Mouse (Mus musculus) brown adipose tissue, adult 24 weeks (tissue): Measurements from ENCODE around the gene Scube1. TPM values are rescaled to one million over a fixed set of nuclear protein-coding genes. Genes with fewer than 3 reads are reported as not detected.

Source experiments
- H3K27ac ChIP-seq: fragments of 200-500 bp; replicated peaks from 2 replicates; pipeline ENCODE4 v1.5.1; 2012; ENCODE audit warnings: low read depth, mild to moderate bottlenecking, low read length
- H3K4me1 ChIP-seq: fragments of 200-500 bp; 2 replicates; pipeline ENCODE4 v1.6.1; 2012; ENCODE audit warnings: low read length, mixed read lengths; ENCODE audit not compliant: control insufficient read depth, insufficient read depth, insufficient read length
- H3K4me3 ChIP-seq: fragments of 200-500 bp; 2 replicates; pipeline ENCODE4 v1.5.1; 2012; ENCODE audit warnings: low read depth, mild to moderate bottlenecking, low read length, moderate library complexity; ENCODE audit not compliant: insufficient read depth
- polyA plus RNA-seq: library from polyadenylated mRNA; stranded (reverse); fragments of >200 nt; gene quantifications from 2 replicates; pipeline ENCODE4 v1.2.4, GENCODE M21; 2012; ENCODE audit not compliant: missing spikeins, insufficient read depth, insufficient read length

Gene Scube1
- polyA plus RNA-seq, 1 experiment, result not detected

DNA sequence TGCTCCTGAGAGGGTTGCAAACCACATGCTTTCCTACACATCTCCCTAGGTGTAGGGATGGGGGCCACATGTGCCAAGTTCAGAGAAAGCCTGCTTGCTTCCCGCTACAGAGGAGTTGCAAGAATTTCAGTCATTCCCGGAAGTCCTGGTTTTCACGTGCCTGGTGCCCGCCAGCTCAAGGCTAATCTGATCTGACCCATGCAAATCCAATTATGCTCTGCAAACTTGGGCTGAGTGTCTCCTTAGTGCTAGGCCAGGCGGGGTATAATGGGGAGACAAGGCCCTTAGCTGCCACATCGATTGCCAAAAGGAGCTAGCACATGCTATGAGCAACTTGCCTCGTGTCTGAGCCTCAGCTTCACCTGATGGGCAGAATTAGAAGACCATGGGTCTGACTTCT, 62.7 kb downstream of the Scube1 start:
- Histone ChIP-seq H3K4me1 (no peaks in the 10 kb centered on the region), H3K27ac (no peak overlapping the region), H3K4me3 (no peak overlapping the region)

DNA sequence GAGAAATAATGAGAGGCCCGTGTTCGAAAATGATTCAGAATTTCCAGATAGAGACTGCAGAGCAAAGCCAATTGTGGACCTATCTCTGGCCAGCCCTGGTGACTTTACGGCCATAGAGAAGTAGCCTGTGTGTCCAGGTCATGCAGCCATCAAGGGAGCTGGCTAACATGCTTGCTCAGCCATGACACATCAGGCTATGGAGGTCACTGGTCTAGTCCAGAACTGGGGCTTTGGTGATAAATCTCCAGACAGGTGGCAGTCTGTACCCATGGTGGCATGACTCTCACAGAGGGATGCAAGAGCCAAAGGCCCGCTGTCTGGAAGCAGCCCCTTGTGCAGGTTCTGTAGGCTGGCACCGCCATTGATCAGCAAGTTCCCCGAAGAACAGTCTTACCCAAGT, 82.3 kb downstream of the Scube1 start:
- Histone ChIP-seq H3K4me1 (no peaks in the 10 kb centered on the region), H3K27ac (no peak overlapping the region), H3K4me3 (no peak overlapping the region)

DNA sequence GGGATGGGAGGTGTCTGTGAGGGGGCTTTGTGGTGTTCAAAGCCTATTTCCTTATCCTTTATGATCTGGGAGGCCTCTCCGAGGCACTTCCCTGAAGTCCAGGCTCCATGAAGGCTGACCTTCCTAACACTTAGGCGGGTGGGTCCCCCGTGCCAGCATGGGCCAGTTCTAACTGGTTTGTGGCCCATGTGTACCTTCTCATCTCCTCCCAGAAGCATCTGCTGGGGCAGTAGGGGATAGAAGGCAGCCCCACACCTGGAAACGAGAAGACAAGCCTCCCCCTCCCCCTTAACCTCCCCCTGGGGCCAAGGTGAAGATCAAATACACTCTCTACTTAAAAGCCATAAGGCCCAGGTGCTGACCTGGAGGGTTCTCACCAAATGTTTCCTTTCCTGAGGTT, 84.6 kb downstream of the Scube1 start:
- H3K4me1 ChIP-seq, result no peaks in the 10 kb centered on the region
- no peak overlapping the region for H3K27ac ChIP-seq
- H3K4me3 ChIP-seq, result no peak overlapping the region

DNA sequence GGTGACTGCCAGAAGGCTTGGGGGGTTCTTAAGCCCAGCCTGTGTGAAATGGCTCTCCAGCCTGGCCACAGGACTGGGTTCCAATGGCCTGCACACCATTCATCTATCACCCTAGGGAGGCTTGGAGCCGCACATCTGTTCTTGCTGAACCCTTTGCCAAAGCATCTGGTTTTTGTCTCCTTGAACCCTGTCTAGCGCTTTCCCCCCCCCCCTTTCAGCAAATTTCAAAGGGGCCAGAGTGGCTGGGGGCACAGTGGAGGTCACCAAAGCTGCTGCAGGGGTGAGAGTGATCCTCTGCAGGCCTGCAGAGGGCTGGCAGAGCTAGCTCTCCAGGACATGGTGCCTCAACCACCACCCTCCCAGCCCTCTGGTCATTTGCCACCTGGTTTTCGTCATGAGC, 85.7 kb downstream of the Scube1 start:
- Histone ChIP-seq H3K27ac (no peak overlapping the region), H3K4me3 (no peak overlapping the region), H3K4me1 (no peaks in the 10 kb centered on the region)

DNA sequence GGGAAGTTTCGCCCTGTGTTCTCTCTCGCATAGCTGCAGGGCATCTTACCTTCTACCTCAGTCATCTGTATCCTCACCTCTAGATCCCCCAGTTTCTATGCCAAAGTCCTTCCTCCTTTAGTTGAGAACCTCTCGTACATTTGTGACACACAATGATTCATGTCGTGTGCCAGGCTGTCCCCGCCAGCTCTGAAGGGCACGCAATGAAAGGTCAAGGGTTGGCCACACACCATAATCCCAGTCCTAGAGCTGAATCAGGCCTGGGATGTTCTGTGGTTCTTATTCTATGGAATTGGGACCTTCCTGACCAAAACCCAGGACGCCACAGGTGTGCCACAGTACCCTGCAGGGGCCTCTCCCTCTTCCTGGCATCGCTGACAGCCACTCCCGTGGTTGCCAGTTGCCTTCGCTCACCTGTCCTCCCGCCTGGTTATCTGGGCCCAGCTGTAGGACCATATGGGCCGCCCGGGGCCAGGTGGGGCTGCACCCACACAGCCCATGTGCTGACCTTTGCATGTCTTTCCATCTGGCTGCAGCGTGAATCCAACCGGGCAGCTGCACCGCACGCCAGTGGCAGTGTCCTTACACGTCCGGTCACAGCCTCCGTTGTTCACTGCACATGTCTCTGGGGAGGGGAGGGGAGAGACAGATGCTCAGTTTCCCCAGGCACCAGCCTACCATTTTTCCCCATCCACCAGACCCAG, 86.5 kb downstream of the Scube1 start:
- no peak overlapping the region for H3K4me3 ChIP-seq
- H3K4me1 ChIP-seq, result no peaks in the 10 kb centered on the region
- H3K27ac ChIP-seq, result no peak overlapping the region

DNA sequence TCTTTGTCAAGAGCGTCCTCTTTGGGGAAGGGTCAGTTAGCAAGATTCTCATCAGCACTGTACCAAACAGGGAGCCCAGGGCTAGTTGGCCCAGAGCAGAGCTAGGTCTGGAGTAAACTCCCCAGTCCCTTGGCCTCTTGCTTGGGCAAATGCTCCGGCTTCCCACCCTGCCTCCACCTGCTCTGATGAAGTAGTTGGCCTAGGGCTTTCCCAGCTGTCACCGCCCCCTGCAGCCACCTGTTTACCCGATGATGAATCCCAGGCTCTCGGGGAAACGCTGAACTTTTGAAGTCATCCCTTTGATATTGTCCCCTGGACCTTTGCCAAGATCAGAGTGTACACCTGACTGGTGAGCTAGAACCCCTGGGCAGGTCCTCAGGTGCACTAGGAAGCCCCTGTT, 88.1 kb downstream of the Scube1 start:
- no peaks in the 10 kb centered on the region for H3K4me1 ChIP-seq
- no peak overlapping the region for H3K4me3 ChIP-seq

DNA sequence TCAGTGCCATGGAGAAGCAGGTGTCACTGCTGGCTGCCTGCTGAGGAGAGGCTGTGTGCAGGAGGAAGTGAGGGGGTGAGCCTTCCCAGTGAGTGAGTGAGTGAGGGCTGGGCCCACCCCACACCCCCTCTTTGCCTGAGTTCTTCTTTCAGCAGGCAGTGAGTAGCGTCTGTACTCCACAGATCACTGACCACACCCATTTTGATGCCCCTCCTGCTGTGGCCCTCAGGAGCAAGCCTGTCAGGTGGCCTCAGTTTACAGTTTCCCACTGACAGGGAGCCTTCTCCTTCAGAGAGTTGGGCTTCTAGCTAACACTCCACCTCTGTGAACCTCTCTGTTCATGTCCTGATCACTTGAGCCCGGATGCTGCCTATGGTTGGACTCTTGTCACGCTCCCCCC, 89.6 kb downstream of the Scube1 start:
- Histone ChIP-seq H3K27ac (no peak overlapping the region), H3K4me1 (no peaks in the 10 kb centered on the region), H3K4me3 (no peak overlapping the region)

More for the DNA sequence above, 88.1 kb downstream of the Scube1 start:
- no peak overlapping the region for H3K27ac ChIP-seq

DNA sequence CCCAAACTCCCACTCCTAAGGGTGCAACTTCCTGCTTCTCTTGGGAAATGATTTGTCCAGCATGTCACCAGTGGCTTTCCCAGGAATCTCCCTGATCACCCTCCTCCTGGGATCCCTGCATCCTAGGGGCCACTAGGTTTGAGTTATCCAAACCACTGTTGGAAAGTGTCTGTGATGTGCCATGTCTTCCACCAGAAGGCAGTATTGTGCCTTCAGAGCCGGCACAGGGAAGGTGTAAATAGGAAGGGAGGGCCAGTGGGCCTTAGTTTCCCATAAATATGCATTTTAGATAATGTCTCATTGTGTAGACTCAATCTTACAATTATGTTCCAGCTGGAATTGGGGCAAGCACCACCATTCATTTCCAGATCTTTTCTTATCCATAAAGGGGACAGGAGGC, 90.7 kb downstream of the Scube1 start:
- no peak overlapping the region for H3K27ac ChIP-seq
- H3K4me1 ChIP-seq, result no peaks in the 10 kb centered on the region
- no peak overlapping the region for H3K4me3 ChIP-seq

DNA sequence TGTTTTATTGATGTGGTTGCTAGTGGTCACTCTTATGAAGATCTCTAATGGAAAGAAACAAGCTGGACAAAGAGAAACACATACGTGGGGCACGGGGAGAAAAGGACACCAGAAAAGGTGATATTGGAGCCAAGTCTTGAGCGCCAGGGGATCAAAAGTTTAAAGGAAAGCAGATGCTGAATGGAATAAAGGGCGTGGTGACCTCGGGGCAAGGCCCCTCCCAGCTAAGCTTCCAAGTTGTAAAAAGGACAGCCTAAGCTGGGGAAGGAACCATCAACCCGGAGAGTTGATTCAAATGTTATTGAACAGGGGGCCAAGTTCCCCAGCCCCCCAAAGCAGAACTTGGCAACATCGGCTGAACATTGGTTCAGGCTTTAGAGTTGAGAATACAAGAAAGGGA, 93.8 kb downstream of the Scube1 start:
- Histone ChIP-seq H3K4me1 (no peaks in the 10 kb centered on the region), H3K4me3 (no peak overlapping the region), H3K27ac (no peak overlapping the region)

DNA sequence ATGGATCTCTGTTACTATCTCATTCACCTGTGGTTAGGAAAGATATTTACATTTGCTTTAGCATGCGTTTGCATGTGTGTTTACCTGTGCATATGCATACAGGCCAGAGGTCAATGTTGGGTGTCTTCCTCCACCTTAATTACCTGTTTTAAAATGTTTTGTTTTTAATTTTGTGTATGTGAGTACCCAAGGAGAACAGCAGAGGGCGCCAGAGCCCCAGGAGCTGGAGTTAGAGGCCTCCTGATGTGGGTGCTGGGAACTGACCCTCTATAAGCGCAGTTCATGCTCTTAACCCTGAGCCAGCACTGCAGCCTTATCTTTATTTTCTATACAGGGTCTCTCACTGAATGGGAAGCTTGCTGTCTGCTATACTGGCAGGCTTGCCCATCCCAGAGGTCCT, 95.1 kb downstream of the Scube1 start:
- no peak overlapping the region for H3K27ac ChIP-seq

DNA sequence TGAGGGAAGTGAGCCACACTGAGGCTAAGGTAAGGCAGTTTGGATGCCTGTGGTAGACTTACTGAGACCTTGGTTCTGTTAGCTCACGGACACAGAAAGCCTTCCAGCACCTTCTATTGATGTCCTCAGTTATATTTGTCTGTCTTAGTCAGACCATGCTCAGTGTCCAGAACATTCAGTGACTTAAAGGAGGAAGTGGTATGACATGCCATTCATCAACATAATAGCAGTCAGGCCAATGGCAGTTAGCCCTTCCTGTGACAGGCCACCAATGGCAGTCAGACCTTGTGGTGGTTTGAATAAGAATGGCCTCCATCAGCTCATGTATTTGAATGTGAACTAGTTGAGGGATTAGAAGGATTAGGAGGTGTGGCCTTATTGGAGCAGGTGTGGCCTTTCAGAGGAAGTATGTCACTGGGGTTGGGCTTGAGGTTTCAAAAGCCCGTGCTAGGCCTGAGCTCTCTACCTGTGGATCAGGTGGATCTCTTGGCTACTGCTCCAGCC, 98.6 kb downstream of the Scube1 start:
- H3K4me3 ChIP-seq, result no peak overlapping the region
- no peaks in the 10 kb centered on the region for H3K4me1 ChIP-seq
- no peak overlapping the region for H3K27ac ChIP-seq

More for the DNA sequence above, 95.1 kb downstream of the Scube1 start:
- Histone ChIP-seq H3K4me1 (no peaks in the 10 kb centered on the region), H3K4me3 (no peak overlapping the region)

DNA sequence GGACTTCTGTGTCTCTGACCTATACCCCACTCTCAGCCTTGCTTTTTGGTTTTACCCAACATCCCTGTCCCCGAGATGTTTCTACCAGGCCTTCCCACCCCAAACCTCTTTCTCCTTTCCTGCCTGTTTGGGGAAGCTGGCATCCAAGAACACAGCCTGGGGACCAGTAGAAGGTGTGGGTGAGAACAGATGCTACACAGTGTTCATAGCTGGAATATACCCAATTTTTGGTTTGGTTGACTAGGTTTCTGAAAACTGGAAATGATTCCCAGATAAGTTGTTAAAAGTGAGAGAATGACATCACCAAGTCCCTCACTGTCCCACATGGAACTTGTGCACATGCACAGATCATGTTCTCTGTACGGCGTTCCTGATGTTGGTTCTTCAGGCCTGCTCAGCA, 109.6 kb downstream of the Scube1 start:
- H3K4me3 ChIP-seq, result no peak overlapping the region
- no peaks in the 10 kb centered on the region for H3K4me1 ChIP-seq
- no peak overlapping the region for H3K27ac ChIP-seq

DNA sequence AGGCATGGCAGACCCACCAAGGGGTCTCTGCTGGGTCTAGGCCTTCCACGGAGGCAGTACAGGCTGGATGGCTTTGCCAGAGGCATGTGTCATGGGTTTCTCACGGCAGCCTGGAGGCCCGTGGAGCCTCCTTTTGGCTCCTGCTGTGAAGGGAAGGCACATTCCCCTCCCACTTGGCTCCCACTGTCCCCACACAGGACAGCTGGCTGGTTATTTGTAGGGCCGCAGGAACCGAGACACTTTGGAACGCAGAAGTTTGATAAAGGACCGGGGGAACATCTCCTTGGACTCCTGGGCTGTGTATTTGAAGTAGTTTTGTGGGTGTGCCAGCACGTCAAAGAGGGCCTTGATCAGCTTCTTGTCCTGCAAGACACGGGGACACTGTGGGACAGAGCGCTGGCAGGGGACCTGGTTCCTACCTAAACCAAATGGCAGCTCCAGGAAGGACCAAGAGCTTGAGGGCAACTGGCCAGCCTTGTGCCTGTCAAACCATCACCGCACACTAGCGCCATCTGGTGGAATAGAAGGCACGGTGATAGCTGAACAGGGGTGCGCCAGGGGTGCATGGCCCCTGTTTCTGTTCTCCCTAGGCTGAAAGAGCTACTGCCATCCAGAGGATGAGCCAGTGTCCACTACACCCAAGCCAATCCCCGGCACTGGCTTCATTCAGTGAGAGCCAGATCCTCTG, 117.6 kb downstream of the Scube1 start:
- no peak overlapping the region for H3K4me3 ChIP-seq
- H3K27ac ChIP-seq, result no peak overlapping the region
- H3K4me1 ChIP-seq, result peaks cover 2% of the 10 kb centered on the region; the same call in 1 of the 2 replicates

DNA sequence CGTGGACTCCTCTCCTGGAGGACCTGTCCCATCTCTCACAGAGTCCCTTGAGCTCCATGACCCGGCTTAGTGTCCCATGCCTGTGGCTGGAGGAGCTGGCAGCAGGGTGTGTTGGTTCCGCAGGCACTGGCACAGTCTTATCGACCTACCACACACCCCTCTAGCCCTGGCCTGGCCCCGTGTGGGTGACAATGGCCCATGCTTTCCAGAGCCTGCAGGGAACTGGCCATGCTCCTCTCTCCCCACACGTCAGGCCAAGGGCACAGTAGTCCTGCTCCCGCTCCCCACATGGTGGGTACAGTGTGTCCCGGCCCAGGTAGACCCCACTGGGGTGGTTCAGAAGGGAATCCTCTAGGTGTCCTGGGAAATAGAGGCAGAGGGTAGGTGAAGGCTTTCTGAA, 118.1 kb downstream of the Scube1 start:
- Histone ChIP-seq H3K4me1 (peaks cover 2% of the 10 kb centered on the region; the same call in 1 of the 2 replicates), H3K27ac (no peak overlapping the region)

DNA sequence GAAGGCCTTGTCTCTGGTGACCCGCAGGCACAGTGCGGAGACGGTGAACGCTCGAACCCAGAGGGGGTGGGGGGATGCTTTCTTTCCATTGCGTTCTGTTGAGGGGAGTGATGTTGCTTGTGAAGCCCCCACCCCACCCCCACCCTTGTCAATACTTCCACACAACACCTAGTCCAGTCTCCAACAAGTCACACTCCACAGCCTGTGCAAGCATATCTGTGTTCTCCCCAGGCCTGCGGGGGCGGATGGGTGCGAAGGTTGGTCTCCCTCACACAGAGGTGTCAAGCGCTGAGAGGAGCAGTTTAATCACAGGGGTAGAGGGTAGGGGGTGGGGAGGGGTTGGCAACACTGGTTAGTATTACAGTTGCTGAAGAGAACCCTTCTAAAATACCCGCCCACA, 118.6 kb downstream of the Scube1 start:
- Histone ChIP-seq H3K4me3 (no peak overlapping the region), H3K27ac (no peak overlapping the region), H3K4me1 (peaks cover 2% of the 10 kb centered on the region; the same call in 1 of the 2 replicates)

More for the DNA sequence above, 118.1 kb downstream of the Scube1 start:
- no peak overlapping the region for H3K4me3 ChIP-seq

DNA sequence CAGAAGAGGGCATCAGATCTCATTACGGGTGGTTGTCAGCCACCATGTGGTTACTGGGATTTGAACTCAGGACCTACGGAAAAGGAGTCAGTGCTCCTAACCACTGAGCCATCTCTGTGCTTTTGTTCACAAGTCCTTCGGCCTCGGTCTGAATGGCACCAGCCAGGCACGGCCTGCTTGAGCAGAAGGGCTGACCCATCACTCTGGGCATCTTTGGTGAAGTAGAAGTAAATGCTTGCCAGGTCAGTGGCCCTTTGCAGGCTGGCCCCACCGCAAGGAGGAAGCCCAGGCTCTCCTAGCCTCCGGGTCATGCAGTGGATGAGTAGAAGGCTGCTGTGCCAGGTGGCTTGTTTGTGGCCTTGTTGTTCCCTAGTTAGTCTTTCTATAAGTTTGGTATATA, 121.4 kb downstream of the Scube1 start:
- Histone ChIP-seq H3K4me3 (no peak overlapping the region), H3K4me1 (peaks cover 2% of the 10 kb centered on the region; the same call in 1 of the 2 replicates), H3K27ac (no peak overlapping the region)
